22 mouse cellular contexts compared by ENCODE assay signal in genomic region chr10:5097754-5098137, GRCm38 (mm10). TPM values are rescaled to one million over a fixed set of nuclear protein-coding genes. Genes with fewer than 3 reads are reported as not detected.
"Had no signal": no experiment of that assay in that cellular context is flagged by ENCODE, and none has a peak within 500 bp of the region (broad histone marks: within the 10 kb centered on the region; RNA-seq: fewer than 3 reads in every experiment).

No protein-coding gene starts in this region.

- H3K27me3 ChIP-seq: embryonic facial prominence, embryonic 12.5 days; embryonic facial prominence, embryonic 13.5 days; embryonic facial prominence, embryonic 15.5 days; forebrain, embryonic 12.5 days; forebrain, embryonic 13.5 days; forebrain, embryonic 15.5 days had no signal

- DNase-seq: cerebellum, adult 9-10 months; cerebellum, postnatal 36 days; embryo, embryonic 11 days had no signal

- ATAC-seq: forebrain, embryonic 13.5 days; forebrain, embryonic 14.5 days; forebrain, embryonic 15.5 days; forebrain, embryonic 16.5 days had no signal

- H3K4me2 ChIP-seq: embryonic facial prominence, embryonic 12.5 days; embryonic facial prominence, embryonic 13.5 days; embryonic facial prominence, embryonic 15.5 days; forebrain, embryonic 12.5 days; forebrain, embryonic 13.5 days; forebrain, embryonic 15.5 days had no signal

- H3K9ac ChIP-seq: embryonic facial prominence, embryonic 12.5 days; embryonic facial prominence, embryonic 13.5 days; embryonic facial prominence, embryonic 15.5 days; forebrain, embryonic 12.5 days; forebrain, embryonic 13.5 days; forebrain, embryonic 15.5 days; forebrain, postnatal 0 days had no signal

- H3K4me3 ChIP-seq: embryonic facial prominence, embryonic 10.5 days; embryonic facial prominence, embryonic 12.5 days; embryonic facial prominence, embryonic 13.5 days; embryonic facial prominence, embryonic 15.5 days; erythroblast, embryonic 14.5 days; forebrain, embryonic 10.5 days; forebrain, embryonic 12.5 days; forebrain, embryonic 13.5 days; forebrain, embryonic 15.5 days; gastrocnemius, adult 2 months; heart, adult 2 months had no signal

- H3K36me3 ChIP-seq: embryonic facial prominence, embryonic 10.5 days; forebrain, embryonic 10.5 days; forebrain, embryonic 12.5 days; forebrain, embryonic 15.5 days had no signal

- H3K27ac ChIP-seq: embryonic facial prominence, embryonic 10.5 days; embryonic facial prominence, embryonic 12.5 days; embryonic facial prominence, embryonic 13.5 days; embryonic facial prominence, embryonic 15.5 days; forebrain, embryonic 10.5 days; forebrain, embryonic 12.5 days; forebrain, embryonic 13.5 days; forebrain, embryonic 15.5 days; gastrocnemius, adult 2 months; heart, adult 2 months had no signal

- H3K4me1 ChIP-seq: embryonic facial prominence, embryonic 10.5 days; embryonic facial prominence, embryonic 12.5 days; embryonic facial prominence, embryonic 13.5 days; embryonic facial prominence, embryonic 15.5 days; forebrain, embryonic 10.5 days; forebrain, embryonic 12.5 days; forebrain, embryonic 15.5 days had no signal

- H3K9me3 ChIP-seq: embryonic facial prominence, embryonic 10.5 days; embryonic facial prominence, embryonic 12.5 days; embryonic facial prominence, embryonic 13.5 days; embryonic facial prominence, embryonic 15.5 days; forebrain, embryonic 10.5 days; forebrain, embryonic 12.5 days; forebrain, embryonic 13.5 days; forebrain, embryonic 15.5 days had no signal

RNA-seq across cellular contexts. Expression of gene Gm10097, which starts 28.8 kb away (rescaled TPM):
- total RNA-seq: common myeloid progenitor, adult 5-6 weeks; granulocyte monocyte progenitor cell, adult 5-6 weeks had no signal
- polyA plus RNA-seq: cortical plate, adult 2 months; erythroblast, embryonic 14.5 days; forebrain, embryonic 14.5 days; forebrain, postnatal 0 days; frontal cortex, adult 2 months; gonadal fat pad, adult 2 months had no signal
